Mouse (Mus musculus): ENCODE measurements around the gene Mthfd1l. TPM values are rescaled to one million over a fixed set of nuclear protein-coding genes. Genes with fewer than 3 reads are reported as not detected.
"Not testable (repeated sequence)": the region's sequence is repeated elsewhere in the genome, so short reads cannot be mapped to it uniquely, and the experiment has no call there.

Mthfd1l gene
- total RNA-seq, 2 experiments from 2014 or later, result 5.6 to 10.1 TPM

DNA sequence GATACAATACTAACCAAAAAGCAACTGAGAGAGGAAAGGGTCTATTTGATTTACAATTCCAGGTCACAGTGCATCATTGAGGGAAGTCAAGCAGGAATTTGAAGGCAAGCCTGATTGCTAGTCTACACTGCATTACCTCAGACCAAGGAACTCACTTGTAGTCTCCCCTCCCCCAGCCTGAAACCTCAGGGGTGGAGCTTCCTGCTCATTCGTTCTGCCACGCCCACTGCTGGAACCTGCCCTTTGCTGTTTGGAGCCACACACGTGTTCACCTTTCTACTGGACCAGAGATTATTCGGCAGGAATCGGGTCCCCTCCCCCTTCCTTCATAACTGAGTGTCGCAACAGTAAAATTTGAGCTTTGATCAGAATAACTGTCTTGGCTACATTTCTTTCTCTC, 230.7 kb downstream of the Mthfd1l start:
- not testable (repeated sequence) for DNase-seq

DNA sequence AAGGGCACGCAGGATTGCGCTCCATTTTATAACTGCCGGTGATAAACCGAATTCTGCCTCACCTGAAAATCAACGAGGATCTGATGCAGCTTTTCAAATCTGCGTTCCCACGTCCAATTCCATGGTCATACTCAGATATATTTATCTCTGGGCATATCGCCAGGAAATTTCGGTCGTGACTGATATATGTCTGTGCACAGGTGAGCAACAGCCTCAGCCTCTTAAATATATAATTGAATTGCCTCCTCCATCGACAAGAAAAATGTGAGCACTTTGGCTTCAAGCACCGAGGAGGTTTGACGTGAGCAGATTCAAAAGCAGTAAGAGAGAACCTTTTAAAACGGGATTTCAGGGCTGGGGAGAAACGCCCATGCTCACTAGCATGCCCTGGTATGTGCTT, 236.1 kb downstream of the Mthfd1l start:
- DNase-seq, result no peak

DNA sequence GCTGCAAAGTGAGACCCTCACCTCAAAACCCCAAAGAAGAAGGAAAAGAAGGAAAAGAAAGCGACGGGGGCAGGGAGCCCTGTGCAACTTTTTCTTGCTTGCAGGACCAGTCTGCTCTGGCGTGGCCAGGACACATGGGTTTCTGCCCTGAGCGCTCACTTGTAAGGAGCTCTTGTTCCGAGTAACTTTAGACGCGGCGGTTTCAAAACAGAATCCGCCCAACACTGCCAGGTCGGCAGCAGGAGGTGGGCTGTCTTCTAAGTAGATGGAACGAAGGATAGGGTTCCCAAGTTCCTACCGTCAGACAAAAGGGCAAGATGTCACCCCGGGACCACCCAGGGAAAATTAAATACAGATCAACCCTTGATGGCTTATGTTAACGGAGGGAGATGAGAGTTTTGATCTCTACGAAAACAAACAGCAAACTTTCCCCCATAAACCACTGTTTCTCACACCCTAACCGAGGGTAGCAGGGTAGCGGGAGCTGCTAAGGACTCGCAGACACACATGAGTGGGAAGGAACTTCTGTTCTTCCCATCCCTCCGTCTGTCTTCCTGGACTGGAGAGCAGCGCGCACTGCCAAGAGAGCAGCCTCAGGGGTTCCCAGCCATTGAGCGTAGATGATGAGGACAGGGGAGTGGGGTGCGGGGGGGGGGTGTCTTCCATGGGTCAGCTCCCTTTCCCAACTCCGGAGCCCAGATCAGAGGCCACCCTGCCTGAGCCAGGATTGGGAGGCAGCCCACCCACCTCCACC, 237.6 kb downstream of the Mthfd1l start:
- DNase-seq, result no peak

- DNase-seq, result no peak
These were observed 238.1 kb downstream of the Mthfd1l start for GRCm38 (mm10) chr10:4211067-4211447.

Other genes with a start within 250 kb of the Mthfd1l start
- 1 to 10 TPM; 5.5 to 7.7 TPM for gene Plekhg1, start 232.8 kb upstream of the Mthfd1l start, total RNA-seq (2021)

Measured in adrenal gland, postnatal 36 days (tissue).